Mouse (Mus musculus) intestine, embryonic 16.5 days (tissue): ENCODE results near the gene Chd4. TPM values are rescaled to one million over a fixed set of nuclear protein-coding genes. Genes with fewer than 3 reads are reported as not detected.

Experiments used
- ATAC-seq: fragments of 200-750 bp; cut with Nextera tagmentation; 2 replicates; pipeline ENCODE4 v1.8.0; 2017; ENCODE audit warnings: moderate TSS enrichment, moderate library complexity
- H3K27ac ChIP-seq: fragments of 300-500 bp; sonication (generic); 2 replicates; pipeline ENCODE4 v1.5.1; 2014; ENCODE audit warnings: mild to moderate bottlenecking, low read length
- H3K27me3 ChIP-seq: fragments of 300-500 bp; sonication (generic); replicated peaks from 2 replicates; pipeline ENCODE4 v1.6.1; 2014; ENCODE audit warnings: low read length, control low read depth, mixed read lengths; ENCODE audit not compliant: control insufficient read depth, insufficient read depth
- H3K36me3 ChIP-seq: fragments of 300-500 bp; sonication (generic); 2 replicates; pipeline ENCODE4 v1.6.1; 2014; ENCODE audit warnings: low read length, control low read depth; ENCODE audit not compliant: control insufficient read depth, insufficient read depth
- H3K4me1 ChIP-seq: fragments of 300-500 bp; sonication (generic); 2 replicates; pipeline ENCODE4 v1.6.1; 2014; ENCODE audit warnings: low read length, control low read depth, mixed read lengths; ENCODE audit not compliant: control insufficient read depth, insufficient read depth
- H3K4me2 ChIP-seq: fragments of 300-500 bp; sonication (generic); 2 replicates; pipeline ENCODE4 v1.6.1; 2014; ENCODE audit warnings: low read depth, low read length, control low read depth
- H3K4me3 ChIP-seq: fragments of 300-500 bp; sonication (generic); 2 replicates; pipeline ENCODE4 v1.5.1; 2014; ENCODE audit warnings: mild to moderate bottlenecking, low read length
- H3K9ac ChIP-seq: fragments of 300-500 bp; sonication (generic); 2 replicates; pipeline ENCODE4 v1.6.1; 2014; ENCODE audit warnings: low read depth, low read length
- H3K9me3 ChIP-seq: fragments of 300-500 bp; sonication (generic); 2 replicates; pipeline ENCODE4 v1.6.1; 2016; ENCODE audit warnings: low read length, control low read depth; ENCODE audit not compliant: control insufficient read depth
- WGBS: fragments of 180-500 bp; shearing (Covaris S2); extraction: QIAGEN DNeasy Blood & Tissue Kit; methylation state at CpG from one replicate; pipeline ENCODE4 v1.1.7; 2014; 5-methylcytosine and 5-hydroxymethylcytosine counted together
- polyA plus RNA-seq: library from polyadenylated mRNA; unstranded; fragments of >200 nt; fragmentation: Nextera tagmentation; extraction: Ambion mirVana; gene quantifications from 2 replicates; pipeline ENCODE4 v1.2.1, GENCODE M21; 2015

Gene Chd4
- polyA plus RNA-seq, 1 experiment from 2014 or later: 44.8 TPM

DNA sequence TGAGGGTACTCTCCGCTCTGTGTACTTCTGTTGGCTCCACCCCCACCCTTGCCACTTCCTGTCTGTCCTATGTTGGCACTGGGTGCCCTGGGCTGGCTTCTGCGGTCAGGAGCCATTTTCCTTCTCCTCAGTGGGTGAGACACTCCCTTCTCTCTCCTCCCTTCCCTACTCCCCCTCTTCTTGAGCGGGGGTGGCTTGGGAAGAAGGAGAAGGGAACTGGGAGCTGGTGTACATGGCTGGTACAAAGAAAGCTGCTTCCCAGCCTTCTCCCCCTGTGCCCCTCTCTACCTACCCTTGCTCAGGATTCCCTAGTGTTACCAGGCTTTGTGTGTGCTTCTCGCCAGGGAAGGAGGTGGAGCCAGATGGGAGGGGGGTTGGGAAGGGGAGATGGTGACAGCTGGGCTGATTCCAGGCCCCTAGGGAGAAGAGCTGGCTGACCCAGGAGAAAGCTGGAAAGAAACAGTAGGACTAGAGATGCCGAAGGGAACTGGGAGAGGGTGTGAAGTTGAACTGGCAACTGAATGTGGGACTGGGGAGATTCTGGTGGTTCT, 3.7 kb downstream of the Chd4 start:
- Histone ChIP-seq H3K4me2 (peak overlapping the region; percentile 44), H3K4me1 (peaks cover 29% of the 10 kb centered on the region), H3K9me3 (no peaks in the 10 kb centered on the region), H3K27ac (peak overlapping the region; percentile 48; the same call in 1 of the 2 replicates), H3K27me3 (no peaks in the 10 kb centered on the region), H3K36me3 (peaks cover 12% of the 10 kb centered on the region), H3K4me3 (peak overlapping the region; percentile 27), H3K9ac (peak overlapping the region; percentile 46; the same call in 1 of the 2 replicates)
- no peak for ATAC-seq
- WGBS: 45% methylated on average over 5 of the region's 5 CpGs

DNA sequence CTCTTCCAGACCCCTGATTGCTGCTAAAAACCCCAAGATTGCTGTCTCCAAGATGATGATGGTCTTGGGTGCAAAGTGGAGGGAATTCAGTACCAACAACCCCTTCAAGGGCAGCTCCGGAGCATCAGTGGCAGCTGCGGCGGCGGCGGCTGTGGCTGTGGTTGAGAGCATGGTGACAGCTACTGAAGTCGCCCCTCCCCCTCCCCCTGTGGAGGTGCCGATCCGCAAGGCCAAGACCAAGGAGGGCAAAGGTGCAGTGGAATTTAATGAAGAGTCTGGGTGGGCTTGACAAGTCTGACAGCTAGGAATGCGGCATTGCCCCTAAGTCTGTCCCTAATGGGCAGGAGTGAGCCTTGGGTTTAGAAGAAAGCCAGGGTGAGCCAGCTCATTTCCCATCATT, 5.7 kb downstream of the Chd4 start:
- no peaks in the 10 kb centered on the region for H3K27me3 ChIP-seq
- H3K27ac ChIP-seq: no peak overlapping the region
- H3K9ac ChIP-seq: no peak overlapping the region
- no peaks in the 10 kb centered on the region for H3K9me3 ChIP-seq
- no peak overlapping the region for H3K4me2 ChIP-seq
- H3K36me3 ChIP-seq: peaks cover 28% of the 10 kb centered on the region
- 90% methylated on average over 9 of the region's 9 CpGs for WGBS
- no peak overlapping the region for H3K4me3 ChIP-seq
- H3K4me1 ChIP-seq: peaks cover 29% of the 10 kb centered on the region
- no peak for ATAC-seq

DNA sequence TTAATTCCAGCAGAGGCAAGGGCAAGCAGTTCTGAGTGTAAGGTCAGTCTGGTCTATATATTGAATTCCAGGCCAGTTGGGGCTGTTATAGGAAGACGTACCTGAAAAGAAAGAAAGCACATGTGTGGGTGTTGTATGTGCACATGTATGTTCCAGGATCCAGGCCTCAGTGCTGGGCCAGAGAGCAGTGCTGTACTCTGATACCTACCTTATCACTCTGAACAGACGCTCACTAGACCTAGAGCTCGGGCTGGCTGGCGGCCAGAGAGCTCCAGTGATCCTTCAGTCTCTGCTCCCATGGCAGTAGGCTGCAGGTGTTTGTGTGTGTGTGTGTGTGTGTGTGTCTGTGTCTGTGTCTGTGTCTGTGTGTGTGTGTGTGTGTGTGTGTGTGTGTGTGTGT, 8.4 kb downstream of the Chd4 start:
- WGBS: 86% methylated on average over 4 of the region's 4 CpGs
- Histone ChIP-seq H3K9me3 (no peaks in the 10 kb centered on the region), H3K4me3 (no peak overlapping the region), H3K4me1 (peaks cover 12% of the 10 kb centered on the region), H3K27me3 (no peaks in the 10 kb centered on the region), H3K27ac (no peak overlapping the region), H3K4me2 (no peak overlapping the region), H3K36me3 (peaks cover 55% of the 10 kb centered on the region), H3K9ac (no peak overlapping the region)
- peak; percentile 79 for ATAC-seq

DNA sequence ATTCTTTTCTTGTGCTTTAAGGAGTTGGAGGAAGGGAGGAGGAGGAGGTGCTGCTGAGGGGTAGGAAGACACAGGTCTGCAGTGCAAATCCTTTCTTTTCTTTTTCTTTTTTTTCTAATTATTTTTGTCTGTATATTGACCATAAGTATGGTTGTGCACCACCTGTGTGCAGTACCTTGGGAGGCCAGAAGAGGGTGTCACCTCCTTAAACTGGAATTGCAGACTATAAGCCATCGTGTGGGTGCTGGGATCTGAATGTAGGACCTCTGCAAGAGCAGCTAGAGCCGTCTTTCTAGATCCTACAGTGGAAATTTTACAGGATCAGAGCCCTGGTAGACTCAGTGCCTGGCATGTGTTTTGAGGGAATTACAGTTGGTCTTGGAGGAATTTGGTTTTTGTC, 11.9 kb downstream of the Chd4 start:
- ATAC-seq: no peak
- no peaks in the 10 kb centered on the region for H3K9me3 ChIP-seq
- no peaks in the 10 kb centered on the region for H3K27me3 ChIP-seq
- no peak overlapping the region for H3K27ac ChIP-seq
- no peaks in the 10 kb centered on the region for H3K4me1 ChIP-seq
- peaks cover 80% of the 10 kb centered on the region for H3K36me3 ChIP-seq
- no peak overlapping the region for H3K4me2 ChIP-seq
- H3K4me3 ChIP-seq: no peak overlapping the region
- 100% methylated on average over 2 of the region's 2 CpGs for WGBS
- no peak overlapping the region for H3K9ac ChIP-seq

DNA sequence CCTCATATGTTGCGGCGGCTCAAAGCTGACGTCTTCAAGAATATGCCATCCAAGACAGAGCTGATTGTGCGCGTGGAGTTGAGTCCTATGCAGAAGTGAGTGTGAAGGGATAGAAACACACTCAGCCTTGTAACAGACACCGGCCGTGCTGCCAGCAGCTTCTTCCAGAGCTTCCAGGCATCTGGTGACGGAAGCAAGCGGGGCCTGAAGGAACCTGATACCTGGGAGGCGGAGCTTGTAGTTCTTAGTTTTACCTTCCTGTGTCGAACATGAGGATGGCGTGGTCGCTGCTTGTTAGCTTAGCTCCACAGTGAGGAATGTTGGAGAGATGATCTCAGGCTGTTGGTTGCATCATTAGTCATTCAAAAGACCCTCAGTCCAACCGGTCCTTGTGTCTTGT, 13.6 kb downstream of the Chd4 start:
- H3K4me2 ChIP-seq: no peak overlapping the region
- no peak for ATAC-seq
- no peaks in the 10 kb centered on the region for H3K4me1 ChIP-seq
- WGBS: 83% methylated on average over 14 of the region's 14 CpGs
- no peak overlapping the region for H3K4me3 ChIP-seq
- no peaks in the 10 kb centered on the region for H3K9me3 ChIP-seq
- no peak overlapping the region for H3K27ac ChIP-seq
- H3K36me3 ChIP-seq: peaks cover 85% of the 10 kb centered on the region
- no peak overlapping the region for H3K9ac ChIP-seq
- no peaks in the 10 kb centered on the region for H3K27me3 ChIP-seq

DNA sequence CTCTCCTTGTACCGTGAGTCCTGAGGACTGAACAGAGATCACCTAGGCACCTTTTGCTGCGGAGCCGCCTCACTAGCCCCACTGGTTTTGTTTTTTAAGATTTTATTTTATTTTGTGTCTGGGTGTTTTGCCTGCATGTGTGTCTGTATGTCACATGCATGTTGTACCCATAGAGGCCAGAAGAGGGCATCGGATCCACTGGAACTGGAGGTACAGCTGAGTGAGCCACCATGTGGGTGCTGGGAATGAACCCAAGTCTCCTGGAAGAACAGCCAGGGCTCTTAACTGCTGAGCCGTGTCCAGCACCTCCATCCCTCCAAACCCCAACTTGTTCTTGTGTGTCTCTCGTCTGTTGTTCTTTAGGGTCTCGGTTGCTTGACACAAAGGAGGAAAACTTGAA, 15.1 kb downstream of the Chd4 start:
- no peak for ATAC-seq
- Histone ChIP-seq H3K9ac (no peak overlapping the region), H3K4me1 (no peaks in the 10 kb centered on the region), H3K36me3 (peaks cover 72% of the 10 kb centered on the region), H3K4me3 (no peak overlapping the region), H3K9me3 (no peaks in the 10 kb centered on the region), H3K4me2 (no peak overlapping the region), H3K27me3 (no peaks in the 10 kb centered on the region), H3K27ac (no peak overlapping the region)
- 86% methylated on average over 7 of the region's 7 CpGs for WGBS

DNA sequence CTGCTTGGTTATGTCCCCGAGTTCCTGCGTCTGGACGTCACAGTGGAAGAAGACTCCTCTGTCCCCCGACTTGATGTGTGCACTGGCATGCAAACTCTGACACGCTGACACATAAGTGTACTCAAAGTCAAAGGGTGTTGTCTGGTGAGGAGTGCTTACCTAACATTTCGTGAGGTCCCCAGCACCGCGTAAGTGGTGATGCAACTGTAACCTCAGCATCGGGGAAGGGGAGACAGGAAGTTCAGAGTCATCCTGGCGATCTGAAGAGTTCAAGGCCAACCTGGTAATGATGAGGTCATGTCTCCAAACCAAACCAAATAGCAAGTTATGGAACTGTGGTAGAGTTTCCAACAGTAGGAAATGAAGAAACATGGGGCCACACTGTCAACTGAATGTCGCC, 16.8 kb downstream of the Chd4 start:
- H3K4me3 ChIP-seq: no peak overlapping the region
- H3K36me3 ChIP-seq: peaks cover 64% of the 10 kb centered on the region
- 89% methylated on average over 11 of the region's 11 CpGs for WGBS
- no peak overlapping the region for H3K27ac ChIP-seq
- no peak for ATAC-seq
- no peak overlapping the region for H3K9ac ChIP-seq
- no peaks in the 10 kb centered on the region for H3K27me3 ChIP-seq
- H3K9me3 ChIP-seq: no peaks in the 10 kb centered on the region
- no peak overlapping the region for H3K4me2 ChIP-seq
- H3K4me1 ChIP-seq: no peaks in the 10 kb centered on the region

DNA sequence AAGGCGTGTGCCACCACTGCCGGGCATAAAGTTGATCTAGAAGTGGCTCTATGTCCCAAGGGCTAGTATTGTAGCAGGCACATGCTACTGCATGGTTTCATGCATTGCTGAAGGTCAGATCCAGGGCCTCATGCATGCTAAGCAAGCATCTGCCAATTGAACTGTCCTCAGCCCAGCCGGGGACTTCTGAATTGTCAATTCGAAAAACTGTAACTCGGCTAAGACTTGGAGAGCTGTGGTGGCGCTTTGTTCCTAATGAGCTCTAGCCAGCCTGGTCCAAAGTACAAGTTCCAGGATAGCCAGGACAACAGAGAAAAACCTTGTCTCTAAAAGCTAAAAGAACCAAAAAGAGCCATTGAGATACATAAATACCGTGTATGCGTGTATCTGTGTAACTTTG, 23.6 kb downstream of the Chd4 start:
- no peaks in the 10 kb centered on the region for H3K9me3 ChIP-seq
- H3K27ac ChIP-seq: no peak overlapping the region
- H3K4me1 ChIP-seq: no peaks in the 10 kb centered on the region
- no peaks in the 10 kb centered on the region for H3K27me3 ChIP-seq
- no peak for ATAC-seq
- WGBS: 92% methylated on average over 8 of the region's 8 CpGs
- H3K4me2 ChIP-seq: no peak overlapping the region
- H3K36me3 ChIP-seq: peaks cover 27% of the 10 kb centered on the region
- no peak overlapping the region for H3K4me3 ChIP-seq
- no peak overlapping the region for H3K9ac ChIP-seq

DNA sequence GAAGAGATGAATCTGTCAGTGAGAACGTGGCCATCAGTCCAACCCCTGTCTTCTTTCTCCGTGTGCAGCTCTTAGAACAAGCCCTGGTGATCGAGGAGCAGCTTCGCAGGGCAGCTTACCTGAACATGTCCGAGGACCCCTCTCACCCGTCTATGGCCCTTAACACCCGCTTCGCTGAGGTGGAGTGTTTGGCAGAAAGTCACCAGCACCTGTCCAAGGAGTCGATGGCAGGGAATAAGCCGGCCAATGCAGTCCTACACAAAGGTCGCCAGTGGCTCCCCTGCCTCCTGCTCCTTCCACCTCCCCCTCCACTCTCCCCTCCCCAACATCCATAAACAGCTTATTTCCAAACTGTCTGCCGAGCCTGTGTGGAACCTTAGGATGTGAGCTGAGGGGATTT, 32.9 kb downstream of the Chd4 start:
- Histone ChIP-seq H3K27me3 (no peaks in the 10 kb centered on the region), H3K9me3 (no peaks in the 10 kb centered on the region), H3K4me3 (no peak overlapping the region), H3K9ac (no peak overlapping the region), H3K27ac (no peak overlapping the region), H3K36me3 (peaks cover 12% of the 10 kb centered on the region), H3K4me1 (peaks cover 9% of the 10 kb centered on the region), H3K4me2 (no peak overlapping the region)
- no peak for ATAC-seq
- 89% methylated on average over 12 of the region's 12 CpGs for WGBS

DNA sequence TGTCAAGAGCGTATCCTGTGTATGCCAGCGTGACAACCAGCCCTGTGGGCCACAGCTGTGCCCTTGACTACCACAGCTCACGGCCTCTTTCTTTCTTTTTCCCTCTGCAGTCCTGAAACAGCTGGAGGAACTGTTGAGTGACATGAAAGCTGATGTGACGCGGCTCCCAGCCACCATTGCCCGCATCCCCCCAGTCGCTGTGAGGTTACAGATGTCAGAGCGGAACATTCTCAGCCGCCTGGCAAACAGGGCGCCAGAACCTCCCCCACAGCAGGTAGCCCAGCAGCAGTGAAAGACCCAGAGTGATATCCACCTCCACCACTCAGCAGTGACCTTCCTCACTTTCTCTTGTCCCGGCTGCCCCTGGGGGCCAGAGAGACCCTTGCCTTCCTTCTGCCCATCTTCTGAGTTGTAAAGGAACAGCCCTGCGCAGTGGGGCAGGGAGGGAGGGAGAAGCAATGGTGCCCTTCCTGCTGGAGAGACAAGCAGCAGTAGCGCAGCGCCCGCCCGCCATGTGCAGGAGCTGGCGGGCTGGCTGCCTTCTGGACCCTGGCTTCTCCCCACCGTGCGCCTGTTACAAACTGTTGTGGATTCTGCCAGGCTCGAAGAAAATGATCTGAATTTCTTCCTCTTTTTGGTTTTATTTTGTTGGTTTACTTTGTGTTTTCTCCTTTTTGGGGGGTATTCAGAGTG, 34.1 kb downstream of the Chd4 start:
- Histone ChIP-seq H3K9me3 (no peaks in the 10 kb centered on the region), H3K4me1 (peaks cover 9% of the 10 kb centered on the region), H3K9ac (no peak overlapping the region), H3K4me3 (no peak overlapping the region), H3K4me2 (no peak overlapping the region), H3K27ac (no peak overlapping the region), H3K27me3 (no peaks in the 10 kb centered on the region), H3K36me3 (peaks cover 21% of the 10 kb centered on the region)
- WGBS: 87% methylated on average over 20 of the region's 20 CpGs
- no peak for ATAC-seq
